Mouse (Mus musculus): ENCODE results near the gene Susd6.

DNA sequence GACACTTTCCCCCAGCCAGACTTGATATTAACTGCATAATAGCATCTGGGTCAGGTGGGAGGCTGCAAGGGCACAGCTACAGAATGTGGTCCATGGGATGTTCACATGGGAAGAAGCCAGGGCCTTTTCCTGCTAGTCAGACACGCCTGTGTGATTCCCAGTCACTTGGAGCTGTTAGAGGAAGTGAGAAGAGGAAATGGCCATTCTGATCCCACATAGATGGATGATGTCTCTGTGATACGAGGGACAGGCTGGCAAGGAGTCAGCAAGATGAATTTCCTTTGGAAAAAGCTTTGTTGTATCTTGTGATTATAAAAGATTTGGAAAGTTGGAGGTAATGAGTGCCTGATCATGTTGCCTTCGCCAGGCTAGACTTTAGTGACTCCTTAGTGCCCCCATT, 76.8 kb downstream of the Susd6 start:
- TF ChIP-seq MAFK (IDR thresholded peaks at IDR 0.05; ENCODE audit: insufficient read depth, low read depth, low read length) (no peak), CHD2 (IDR thresholded peaks at IDR 0.05; ENCODE audit: low read depth, low read length) (no peak), ZC3H11A (IDR thresholded peaks at IDR 0.05; ENCODE audit: borderline replicate concordance, low read depth, low read length) (no peak)
